Mouse (Mus musculus): ENCODE measurements at regions not wholly inside any gene's neighbourhood (a gene's known extent, or its start where the extent isn't known, plus 50 kb on each side); places are given as distances from the start of the nearest gene placed in this dataset.

- DNase-seq, result no peak
These were observed 146.0 kb upstream of the Ednra start for GRCm38 (mm10) chr8:77870264-77870663.

DNA sequence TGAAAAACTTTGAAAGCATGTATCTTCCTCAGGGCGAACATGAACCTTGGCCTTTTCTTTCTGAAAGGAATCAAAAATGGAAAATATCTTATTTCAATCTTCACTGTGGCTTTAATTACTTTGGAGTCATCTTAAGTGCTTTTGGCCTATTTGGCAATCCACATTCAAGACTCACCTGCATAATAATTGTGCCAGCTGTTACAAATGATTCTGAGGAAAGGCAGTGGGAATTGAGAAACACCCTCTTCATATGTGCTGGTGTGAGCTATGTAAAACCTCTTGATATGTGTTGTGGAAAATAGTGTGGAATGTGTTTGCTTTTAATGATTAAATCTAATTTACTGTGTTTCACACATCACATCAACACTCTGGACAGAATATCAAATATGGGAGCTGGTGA, 148.5 kb upstream of the Ednra start:
- no peak for DNase-seq

GRCm38 (mm10) chr8:77919776-77920175, 195.5 kb upstream of the Ednra start:
- DNase-seq, result no peak

- no peak for DNase-seq
These were observed 197.6 kb upstream of the Ednra start for GRCm38 (mm10) chr8:77921868-77922267.

- no peak for DNase-seq
These were observed 223.4 kb upstream of the Ednra start for GRCm38 (mm10) chr8:77947702-77948101.

- DNase-seq, result no peak
These were observed 225.4 kb upstream of the Ednra start for GRCm38 (mm10) chr8:77949640-77950039.

GRCm38 (mm10) chr8:77958814-77959372, 234.6 kb upstream of the Ednra start:
- no peak for DNase-seq

GRCm38 (mm10) chr8:77963102-77963698, 238.9 kb upstream of the Ednra start:
- no peak for DNase-seq

- no peak for DNase-seq
These were observed 242.7 kb upstream of the Ttc29 start for GRCm38 (mm10) chr8:77970378-77970777.

- no peak for DNase-seq
These were observed 239.4 kb upstream of the Ttc29 start for GRCm38 (mm10) chr8:77973714-77974113.

- no peak for DNase-seq
These were observed 234.0 kb upstream of the Ttc29 start for GRCm38 (mm10) chr8:77979106-77979505.

- no peak for DNase-seq
These were observed 232.4 kb upstream of the Ttc29 start for GRCm38 (mm10) chr8:77980701-77981100.

DNA sequence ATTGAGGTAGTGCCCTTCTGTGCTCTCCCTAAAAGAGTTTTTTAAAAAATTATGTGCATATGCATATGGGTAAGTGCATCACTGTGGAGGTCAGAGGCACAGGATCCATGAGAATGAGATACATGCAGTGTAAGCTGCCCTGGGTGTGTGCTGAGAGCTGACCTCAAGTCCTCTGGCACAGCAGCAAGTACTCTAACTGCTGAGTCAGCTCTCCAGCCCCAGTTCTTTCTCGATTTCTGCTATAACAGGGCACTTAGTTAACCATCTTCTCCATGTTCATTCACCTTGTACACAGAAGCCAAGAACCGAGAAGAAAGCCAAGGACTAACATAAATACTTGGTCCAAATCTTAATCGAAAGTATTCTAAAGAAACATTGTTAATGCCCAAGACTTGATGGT, 231.1 kb upstream of the Ttc29 start:
- DNase-seq, result no peak

DNA sequence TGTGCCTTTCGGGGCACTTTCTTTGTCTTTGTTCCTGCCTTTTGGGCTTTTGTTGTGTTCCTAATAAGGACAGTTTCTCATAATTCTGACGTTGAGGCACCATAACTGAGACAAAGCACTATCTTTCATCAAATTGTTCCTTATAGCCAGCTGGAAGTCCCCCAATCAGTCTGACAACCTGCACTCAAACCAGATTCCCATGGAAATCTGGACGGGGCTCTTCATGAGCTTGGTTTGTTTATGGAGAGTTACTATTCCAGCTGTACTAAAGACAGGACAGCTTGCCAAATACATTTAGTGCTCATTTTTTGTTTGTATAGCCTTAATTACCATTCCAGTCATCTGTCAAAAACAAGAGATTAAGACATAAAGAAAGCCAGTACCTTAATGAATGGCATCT, 229.6 kb upstream of the Ttc29 start:
- no peak for DNase-seq

GRCm38 (mm10) chr8:77987237-77987636, 225.9 kb upstream of the Ttc29 start:
- no peak for DNase-seq

GRCm38 (mm10) chr8:77988291-77989056, 224.6 kb upstream of the Ttc29 start:
- no peak for DNase-seq

GRCm38 (mm10) chr8:77991050-77991449, 222.0 kb upstream of the Ttc29 start:
- DNase-seq, result no peak

GRCm38 (mm10) chr8:78000303-78000702, 212.8 kb upstream of the Ttc29 start:
- no peak for DNase-seq

DNA sequence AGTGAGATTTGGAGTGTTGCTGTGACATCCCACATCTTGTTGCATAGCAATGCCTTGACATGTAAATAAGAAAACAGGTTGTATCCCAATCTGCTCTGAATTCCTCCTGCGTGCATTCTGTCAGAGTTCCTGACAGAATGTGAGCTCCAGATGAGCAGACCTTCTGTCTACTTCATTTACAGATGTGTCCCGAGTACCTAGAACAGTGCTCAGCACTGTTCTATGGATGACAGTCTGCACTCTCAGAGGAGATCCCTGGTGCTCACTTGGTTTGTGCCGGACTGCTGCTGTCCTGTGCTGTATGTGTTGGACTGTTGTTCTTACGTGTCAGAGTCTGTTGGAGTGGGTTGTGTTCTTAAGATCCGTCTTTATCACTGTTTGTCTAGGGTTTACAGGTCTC, 211.4 kb upstream of the Ttc29 start:
- DNase-seq, result no peak

- DNase-seq, result no peak
These were observed 211.0 kb upstream of the Ttc29 start for GRCm38 (mm10) chr8:78002071-78002470.

- DNase-seq, result peak; percentile 74 to 77
These were observed 209.1 kb upstream of the Ttc29 start for GRCm38 (mm10) chr8:78003888-78004543.

DNA sequence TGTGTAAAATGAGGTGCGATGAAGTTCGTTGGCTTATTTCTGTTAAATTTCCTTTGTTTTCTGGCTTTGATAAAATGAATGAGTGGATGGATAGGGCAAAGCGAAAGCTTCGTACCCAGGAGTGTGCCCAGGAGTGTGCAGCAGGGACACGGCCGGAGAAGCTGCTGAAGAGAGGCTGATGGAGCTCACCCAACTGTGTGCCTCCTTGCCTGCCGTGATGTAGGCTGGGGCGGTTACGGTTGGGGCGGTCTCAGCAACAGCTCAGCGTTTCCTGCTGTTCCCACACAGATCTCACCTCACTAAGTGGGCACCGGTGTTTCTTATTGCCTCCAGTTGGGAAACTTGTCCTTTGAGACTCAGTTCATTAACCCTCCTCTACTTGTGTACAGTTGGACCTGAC, 208.2 kb upstream of the Ttc29 start:
- DNase-seq, result no peak

- DNase-seq, result no peak
These were observed 200.0 kb upstream of the Ttc29 start for GRCm38 (mm10) chr8:78013101-78013500.
